In genomic region chr14:59555928-59556531, GRCm38 (mm10) we compare ENCODE assay signal across 8 mouse cellular contexts. TPM values are rescaled to one million over a fixed set of nuclear protein-coding genes. Genes with fewer than 3 reads are reported as not detected.
DNase-seq lines count a peak whose midpoint lies in the region; ATAC-seq and TF ChIP-seq lines count a peak whose summit lies in the region.

No protein-coding gene starts in this region.

- no peak overlapping the region for H3K27ac ChIP-seq in midbrain, embryonic 16.5 days (ENCODE audit: low read length)
- no peak overlapping the region for H3K27ac ChIP-seq in spleen, adult 2 months (ENCODE audit: insufficient read depth, low read length)

- H3K4me1 ChIP-seq in midbrain, embryonic 16.5 days (ENCODE audit: control insufficient read depth, insufficient read depth, low read length): no peaks in the 10 kb centered on the region
- no peaks in the 10 kb centered on the region for H3K4me1 ChIP-seq in spleen, adult 2 months (ENCODE audit: control insufficient read depth, insufficient read depth, insufficient read length)

- 53% methylated on average over 13 of the region's 13 CpGs for WGBS in midbrain, embryonic 16.5 days
- WGBS in spleen, adult 2 months: 56% methylated on average over 13 of the region's 13 CpGs

- H3K9me3 ChIP-seq in midbrain, embryonic 16.5 days (replicated peaks; ENCODE audit: control insufficient read depth, low read length, poor library complexity, severe bottlenecking): no peaks in the 10 kb centered on the region

- TF ChIP-seq POLR2A in spleen, adult 2 months (IDR thresholded peaks at IDR 0.05; ENCODE audit: low read depth, low read length): no peak

- DNase-seq in urinary bladder, adult 18-20 months (ENCODE audit: low spot score in 2 of 2): peak; percentile 50 to 54
- no peak for DNase-seq in urinary bladder, postnatal 10 days (ENCODE audit: low spot score)
- peak; percentile 78 for DNase-seq in embryo, embryonic 10 days (ENCODE audit: low spot score)
- peak; percentile 52 to 70 for DNase-seq in gastrocnemius, postnatal 4 days (ENCODE audit: low spot score in 2 of 2)
- DNase-seq in kidney, adult 18-20 months: peak; percentile 75
- peak; percentile 66 for DNase-seq in left cerebral cortex, postnatal 4 days
- peak; percentile 44 to 60 for DNase-seq in spleen, adult 2 months (ENCODE audit: low read depth in 1 of 2, low spot score in 2 of 2)

- TF ChIP-seq CTCF in spleen, adult 2 months (IDR thresholded peaks at IDR 0.05; ENCODE audit: extremely low read depth, insufficient read depth, insufficient read length, insufficient replicate concordance): peak; percentile 42; the same call in 1 of the 2 replicates

- no peaks in the 10 kb centered on the region for H3K36me3 ChIP-seq in midbrain, embryonic 16.5 days (ENCODE audit: control insufficient read depth, insufficient read depth, low read length)
- H3K36me3 ChIP-seq in spleen, adult 2 months (ENCODE audit: control insufficient read depth, insufficient read depth, low read length): no peaks in the 10 kb centered on the region

- no peaks in the 10 kb centered on the region for H3K27me3 ChIP-seq in midbrain, embryonic 16.5 days (ENCODE audit: control insufficient read depth, insufficient read depth, low read depth, low read length)
- no peaks in the 10 kb centered on the region for H3K27me3 ChIP-seq in spleen, adult 2 months (ENCODE audit: control insufficient read depth, insufficient read depth, low read length)

- H3K4me2 ChIP-seq in midbrain, embryonic 16.5 days (ENCODE audit: low read length): no peak overlapping the region

- intact Hi-C loops in left cerebral cortex, postnatal 4 days (cut with DNase I): loop anchor here (5.0 to 10.0 kb wide), 2 partner anchors 171 to 399 kb away; no protein-coding TSS in a partner anchor

- ATAC-seq in midbrain, embryonic 16.5 days: peak; percentile 55; the same call in 1 of the 2 replicates

- no peak overlapping the region for H3K9ac ChIP-seq in midbrain, embryonic 16.5 days (ENCODE audit: low read depth, low read length)

- H3K4me3 ChIP-seq in midbrain, embryonic 16.5 days (ENCODE audit: low read depth, low read length): no peak overlapping the region
- peak overlapping the region; percentile 29; the same call in 1 of the 2 replicates for H3K4me3 ChIP-seq in spleen, adult 2 months (ENCODE audit: extremely low read depth, insufficient read depth, insufficient read length)

RNA-seq across cellular contexts. Expression of gene Cdadc1, which starts 41.7 kb away (rescaled TPM):
- total RNA-seq in gastrocnemius, postnatal 4 days (2021): 10 to 100 TPM; 27.3 to 29.5 TPM
- total RNA-seq in left cerebral cortex, postnatal 4 days (2021): 10 to 100 TPM; 28.3 to 31.5 TPM
- polyA plus RNA-seq in midbrain, embryonic 16.5 days (2015; fragmentation: Nextera tagmentation; extraction: Ambion mirVana): 31.8 and 33.6 TPM in 2 replicates
- 2.2 and 2.8 TPM in 2 replicates for polyA plus RNA-seq in spleen, adult 2 months (2012; rRNA removed)
